Mouse (Mus musculus): ENCODE results near the gene Nme6. TPM values are rescaled to one million over a fixed set of nuclear protein-coding genes. Genes with fewer than 3 reads are reported as not detected.

Nme6 gene
- polyA plus RNA-seq (2017; shearing (Covaris generic)), result 10.0 TPM

GRCm38 (mm10) chr9:109832391-109833087 lies at the start of gene Nme6:
Gene Nme6, plus strand, starts transcription at chr9:109832749.

GRCm38 (mm10) chr9:109790570-109790969 lies 42.0 kb upstream of the Nme6 start, which contains the start of gene Fbxw27:
Gene Fbxw27, minus strand, starts transcription at chr9:109790670.

GRCm38 (mm10) chr9:109811980-109812379 lies 20.6 kb upstream of the Nme6 start, which contains the start of gene Spink8:
Gene Spink8, plus strand, starts transcription at chr9:109812280.

GRCm38 (mm10) chr9:109849312-109849758 lies 16.8 kb downstream of the Nme6 start, which contains the start of gene Camp:
Gene Camp, minus strand, starts transcription at chr9:109849617.

GRCm38 (mm10) chr9:109874797-109875691 lies 42.5 kb downstream of the Nme6 start, which contains the start of gene Cdc25a:
Gene Cdc25a, plus strand, starts transcription at chr9:109875579.

Other genes starting within 250 kb of the Nme6 start
- not detected for gene Fbxw24, start 206.7 kb upstream of the Nme6 start, polyA plus RNA-seq (2017; shearing (Covaris generic))
- not detected for gene Fbxw25, start 168.1 kb upstream of the Nme6 start, polyA plus RNA-seq (2017; shearing (Covaris generic))
- not detected for gene Fbxw18, start 130.0 kb upstream of the Nme6 start, polyA plus RNA-seq (2017; shearing (Covaris generic))
- not detected for gene Fbxw26, start 86.7 kb upstream of the Nme6 start, polyA plus RNA-seq (2017; shearing (Covaris generic))
- gene Fbxw27, start 42.1 kb upstream of the Nme6 start, polyA plus RNA-seq (2017; shearing (Covaris generic)), result not detected
- gene Spink8, start 20.5 kb upstream of the Nme6 start, polyA plus RNA-seq (2017; shearing (Covaris generic)), result 0.62 TPM
- not detected for gene Camp, start 16.9 kb downstream of the Nme6 start, polyA plus RNA-seq (2017; shearing (Covaris generic))
- 4.8 TPM for gene Cdc25a, start 42.8 kb downstream of the Nme6 start, polyA plus RNA-seq (2017; shearing (Covaris generic))
- 68.4 TPM for gene Map4, start 98.7 kb downstream of the Nme6 start, polyA plus RNA-seq (2017; shearing (Covaris generic))

Data from effector memory CD4-positive, alpha-beta T cell, adult 7 months (primary cell).